Mouse (Mus musculus): Measurements from ENCODE around the gene Mapk1ip1. TPM values are rescaled to one million over a fixed set of nuclear protein-coding genes. Genes with fewer than 3 reads are reported as not detected.

The Mapk1ip1 gene
- polyA plus RNA-seq (2016; fragmentation: Nextera tagmentation; extraction: Ambion mirVana), result 9.7 and 11.4 TPM in 2 replicates

DNA sequence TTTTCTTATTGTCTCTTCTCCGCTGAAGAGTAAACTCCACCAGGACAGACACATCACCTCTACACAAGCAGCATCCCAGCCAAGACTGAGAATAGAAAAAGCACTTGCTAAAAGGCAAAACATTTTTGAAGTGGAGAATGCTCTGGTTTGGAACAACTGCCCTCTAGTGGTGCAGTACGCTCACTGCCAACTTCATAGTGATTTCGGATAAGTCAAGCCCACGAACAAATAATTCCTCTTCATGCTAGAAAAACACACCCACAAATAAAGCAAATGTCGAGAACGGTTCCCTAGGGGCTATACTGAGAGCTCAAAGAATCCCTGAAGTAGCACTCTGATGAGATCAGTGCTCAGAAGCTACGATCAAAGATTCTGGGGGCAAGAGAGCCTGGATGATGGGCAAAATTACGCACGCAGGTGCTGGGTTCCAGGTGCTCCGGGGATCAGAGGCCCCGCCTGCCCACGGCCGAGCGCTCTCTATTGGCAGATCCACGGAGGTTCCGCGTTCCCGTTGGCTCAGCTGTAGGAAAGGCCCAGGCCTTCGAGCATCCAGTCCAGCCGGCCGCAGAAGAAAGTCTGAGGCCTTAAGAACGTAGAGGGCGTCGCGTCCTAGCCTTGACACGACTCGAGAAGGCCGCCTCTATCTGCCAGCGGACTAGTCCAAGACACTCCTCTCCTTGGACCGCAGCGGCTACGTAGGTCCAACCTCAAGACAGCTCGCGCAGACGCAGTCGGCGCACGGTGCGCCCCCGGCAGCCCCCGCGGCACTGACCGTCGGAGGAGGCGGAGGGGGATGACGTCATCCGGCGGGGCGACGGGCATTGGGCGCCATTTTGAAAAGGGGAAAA is at the start of gene Mapk1ip1, which contains the start of gene Ppp2r2d:
Gene Mapk1ip1 (minus strand): TSS at position 730 of the 848 bp plus-strand sequence.
Gene Ppp2r2d (plus strand): TSS at position 536 of the 848 bp plus-strand sequence.
- peak within 1 kb of the TSS; percentile 92 for H3K27ac ChIP-seq (ENCODE audit: poor library complexity, severe bottlenecking)
- H3K4me1 ChIP-seq (replicated peaks), result peaks cover 46% of the 10 kb centered on the region
- peak within 1 kb of the TSS; percentile 89 for H3K9ac ChIP-seq
- peak; percentile 95 for ATAC-seq (ENCODE audit: insufficient number of reproducible peaks, low FRiP score)
- H3K4me2 ChIP-seq, result peak within 1 kb of the TSS; percentile 89
- H3K9me3 ChIP-seq (replicated peaks), result no peaks in the 10 kb centered on the region
- peaks cover 16% of the 10 kb centered on the region for H3K36me3 ChIP-seq
- under 1% methylated on average over 51 of the region's 51 CpGs for WGBS
- no peaks in the 10 kb centered on the region for H3K27me3 ChIP-seq (replicated peaks)
- H3K4me3 ChIP-seq, result peak within 1 kb of the TSS; percentile 71

DNA sequence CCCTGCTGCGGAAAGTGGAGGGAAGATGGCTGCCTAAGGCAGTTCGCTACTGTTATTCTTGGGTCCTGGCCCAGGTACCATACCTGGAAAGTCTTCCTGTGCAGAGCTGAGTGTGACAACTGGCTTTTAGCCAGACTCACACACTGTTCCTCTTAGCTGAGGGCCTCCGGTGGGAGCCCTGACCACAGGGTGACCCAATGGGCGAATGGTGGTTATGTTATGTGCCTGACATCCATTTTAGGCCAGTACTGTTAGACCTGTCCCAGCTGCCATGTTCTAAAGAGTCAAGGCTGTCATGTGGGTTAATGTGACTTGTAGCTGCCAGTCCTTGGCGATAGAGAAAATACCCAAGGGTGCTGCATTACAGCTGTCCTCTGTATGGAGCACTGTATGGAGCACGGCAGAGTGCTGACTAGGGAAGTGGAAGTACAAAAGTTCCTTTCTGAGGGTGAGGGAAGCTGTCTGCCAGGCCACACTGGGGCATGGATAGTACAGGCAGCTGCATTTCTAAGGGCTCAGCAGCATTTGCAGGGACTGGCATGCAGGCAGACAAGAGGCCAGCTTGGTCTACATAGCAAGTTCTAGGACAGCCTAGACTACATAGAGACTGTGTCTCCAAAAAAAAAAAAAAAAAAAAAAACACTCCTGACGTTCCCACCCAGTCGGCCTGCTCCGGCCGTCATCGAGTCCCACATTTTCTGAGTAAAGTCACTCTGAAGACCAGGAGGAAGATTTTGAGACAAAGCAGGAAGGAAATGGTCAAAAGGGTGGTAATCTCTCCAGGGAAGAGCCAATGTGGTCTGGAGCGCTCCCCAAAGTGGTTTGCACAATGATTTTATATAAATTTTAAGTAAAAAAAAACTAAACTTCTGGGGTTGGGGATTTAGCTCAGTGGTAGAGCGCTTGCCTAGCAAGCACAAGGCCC is 39.6 kb upstream of the Mapk1ip1 start:
- H3K4me1 ChIP-seq (replicated peaks), result peaks cover 5% of the 10 kb centered on the region; the same call in 1 of the 2 replicates
- H3K36me3 ChIP-seq, result peaks cover 54% of the 10 kb centered on the region
- H3K27me3 ChIP-seq (replicated peaks), result no peaks in the 10 kb centered on the region
- no peak for ATAC-seq (ENCODE audit: insufficient number of reproducible peaks, low FRiP score)
- H3K27ac ChIP-seq (ENCODE audit: poor library complexity, severe bottlenecking), result no peak overlapping the region
- WGBS, result 80% methylated on average over 13 of the region's 13 CpGs
- no peak overlapping the region for H3K4me2 ChIP-seq
- H3K9me3 ChIP-seq (replicated peaks), result no peaks in the 10 kb centered on the region
- no peak overlapping the region for H3K4me3 ChIP-seq
- no peak overlapping the region for H3K9ac ChIP-seq

- peaks cover 73% of the 10 kb centered on the region for H3K36me3 ChIP-seq
- H3K9me3 ChIP-seq (replicated peaks), result no peaks in the 10 kb centered on the region
- WGBS, result 90% methylated on average over 3 of the region's 3 CpGs
- no peak overlapping the region for H3K27ac ChIP-seq (ENCODE audit: poor library complexity, severe bottlenecking)
- H3K4me2 ChIP-seq, result no peak overlapping the region
- H3K4me3 ChIP-seq, result no peak overlapping the region
- no peak overlapping the region for H3K9ac ChIP-seq
- ATAC-seq (ENCODE audit: insufficient number of reproducible peaks, low FRiP score), result no peak
- H3K4me1 ChIP-seq (replicated peaks), result peaks cover 5% of the 10 kb centered on the region; the same call in 1 of the 2 replicates
- no peaks in the 10 kb centered on the region for H3K27me3 ChIP-seq (replicated peaks)
Observed at GRCm38 (mm10) chr7:138883724-138884123, 37.7 kb upstream of the Mapk1ip1 start.

- no peak overlapping the region for H3K4me2 ChIP-seq
- 90% methylated on average over 3 of the region's 3 CpGs for WGBS
- no peaks in the 10 kb centered on the region for H3K27me3 ChIP-seq (replicated peaks)
- H3K9me3 ChIP-seq (replicated peaks), result no peaks in the 10 kb centered on the region
- peaks cover 96% of the 10 kb centered on the region for H3K36me3 ChIP-seq
- H3K4me3 ChIP-seq, result no peak overlapping the region
- no peaks in the 10 kb centered on the region for H3K4me1 ChIP-seq (replicated peaks)
- no peak overlapping the region for H3K27ac ChIP-seq (ENCODE audit: poor library complexity, severe bottlenecking)
- no peak overlapping the region for H3K9ac ChIP-seq
- ATAC-seq (ENCODE audit: insufficient number of reproducible peaks, low FRiP score), result no peak
Observed at GRCm38 (mm10) chr7:138875031-138875430, 29.0 kb upstream of the Mapk1ip1 start.

DNA sequence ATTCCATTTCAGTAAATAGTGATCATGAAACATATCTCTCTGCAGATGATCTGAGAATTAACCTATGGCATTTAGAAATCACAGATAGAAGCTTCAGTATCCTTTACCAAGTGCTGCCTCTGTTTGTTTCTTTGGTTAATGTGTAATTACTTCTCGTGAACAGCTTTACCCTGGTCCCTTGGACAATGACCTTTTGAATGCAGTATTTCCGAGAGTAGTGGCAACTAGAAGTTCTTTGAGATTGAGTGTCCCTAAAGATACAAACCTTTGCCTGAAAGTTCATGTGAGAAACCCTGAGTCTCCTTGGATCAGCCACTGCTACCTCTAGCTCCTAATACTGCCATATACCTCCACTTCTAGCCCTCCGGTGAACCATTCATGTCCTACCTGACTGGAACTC is 26.9 kb upstream of the Mapk1ip1 start:
- Histone ChIP-seq H3K9me3 (replicated peaks) (no peaks in the 10 kb centered on the region), H3K27me3 (replicated peaks) (no peaks in the 10 kb centered on the region), H3K36me3 (peaks cover 91% of the 10 kb centered on the region), H3K27ac (ENCODE audit: poor library complexity, severe bottlenecking) (no peak overlapping the region), H3K9ac (no peak overlapping the region), H3K4me2 (no peak overlapping the region), H3K4me1 (replicated peaks) (no peaks in the 10 kb centered on the region), H3K4me3 (no peak overlapping the region)
- 91% methylated on average over 3 of the region's 3 CpGs for WGBS
- ATAC-seq (ENCODE audit: insufficient number of reproducible peaks, low FRiP score), result no peak

- Histone ChIP-seq H3K9me3 (replicated peaks) (no peaks in the 10 kb centered on the region), H3K36me3 (peaks cover 46% of the 10 kb centered on the region), H3K27ac (ENCODE audit: poor library complexity, severe bottlenecking) (no peak overlapping the region), H3K4me2 (no peak overlapping the region), H3K4me1 (replicated peaks) (peaks cover 9% of the 10 kb centered on the region; the same call in 1 of the 2 replicates), H3K4me3 (no peak overlapping the region), H3K9ac (no peak overlapping the region), H3K27me3 (replicated peaks) (no peaks in the 10 kb centered on the region)
- ATAC-seq (ENCODE audit: insufficient number of reproducible peaks, low FRiP score), result no peak
- 90% methylated on average over 4 of the region's 4 CpGs for WGBS
Observed at GRCm38 (mm10) chr7:138868316-138868715, 22.2 kb upstream of the Mapk1ip1 start.

DNA sequence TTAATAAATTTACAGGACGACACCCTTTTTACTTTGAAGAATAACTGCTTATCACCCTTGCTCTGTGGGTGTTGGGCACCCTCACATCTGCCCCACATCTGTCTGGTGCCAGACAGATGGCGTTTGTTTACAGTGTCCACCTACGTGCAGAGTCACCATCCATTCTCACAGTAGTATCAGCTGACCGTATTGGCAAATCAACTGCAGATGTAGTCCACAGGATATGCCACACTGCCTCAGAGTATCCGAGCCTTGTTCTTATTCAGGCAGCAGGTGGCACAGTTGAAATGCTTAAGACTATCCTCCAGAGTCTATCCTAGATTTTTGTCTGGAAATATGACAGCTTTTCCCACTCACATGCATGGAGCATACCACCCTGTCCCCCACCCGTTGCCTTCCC is 21.2 kb upstream of the Mapk1ip1 start:
- H3K36me3 ChIP-seq, result peaks cover 42% of the 10 kb centered on the region

DNA sequence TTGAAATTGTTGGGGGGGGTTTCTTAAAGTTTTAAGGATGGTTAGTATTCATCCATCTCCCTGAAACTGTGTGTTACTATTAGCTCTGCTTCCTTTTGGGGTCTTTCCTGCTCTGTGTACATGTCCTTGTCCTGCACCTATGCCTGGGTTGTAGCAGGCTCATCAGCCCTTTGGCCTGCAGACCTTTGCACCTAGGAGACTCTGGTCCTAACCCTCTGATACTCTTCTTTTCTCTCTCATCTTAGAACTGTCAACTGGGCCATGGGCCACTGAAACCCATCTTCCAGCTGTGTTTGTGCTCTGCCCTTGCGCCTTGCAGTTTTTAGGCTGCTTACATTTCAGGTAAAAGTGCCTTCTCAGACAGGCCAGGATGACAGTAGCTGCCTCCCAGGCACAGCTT is 18.7 kb upstream of the Mapk1ip1 start:
- no peak for ATAC-seq (ENCODE audit: insufficient number of reproducible peaks, low FRiP score)

More for the DNA sequence above, 21.2 kb upstream of the Mapk1ip1 start:
- no peak for ATAC-seq (ENCODE audit: insufficient number of reproducible peaks, low FRiP score)
- Histone ChIP-seq H3K4me3 (no peak overlapping the region), H3K27me3 (replicated peaks) (no peaks in the 10 kb centered on the region), H3K9ac (no peak overlapping the region), H3K4me2 (no peak overlapping the region), H3K27ac (ENCODE audit: poor library complexity, severe bottlenecking) (no peak overlapping the region), H3K9me3 (replicated peaks) (no peaks in the 10 kb centered on the region), H3K4me1 (replicated peaks) (peaks cover 9% of the 10 kb centered on the region; the same call in 1 of the 2 replicates)
- WGBS, result 78% methylated on average over 6 of the region's 6 CpGs

GRCm38 (mm10) chr7:138863950-138864572 is 18.0 kb upstream of the Mapk1ip1 start:
- H3K4me3 ChIP-seq, result no peak overlapping the region
- H3K4me2 ChIP-seq, result no peak overlapping the region
- no peak overlapping the region for H3K27ac ChIP-seq (ENCODE audit: poor library complexity, severe bottlenecking)
- H3K9me3 ChIP-seq (replicated peaks), result no peaks in the 10 kb centered on the region
- H3K4me1 ChIP-seq (replicated peaks), result peaks cover 9% of the 10 kb centered on the region; the same call in 1 of the 2 replicates
- no peaks in the 10 kb centered on the region for H3K27me3 ChIP-seq (replicated peaks)
- H3K36me3 ChIP-seq, result peaks cover 23% of the 10 kb centered on the region
- 92% methylated on average over 3 of the region's 3 CpGs for WGBS
- ATAC-seq (ENCODE audit: insufficient number of reproducible peaks, low FRiP score), result no peak
- no peak overlapping the region for H3K9ac ChIP-seq

More for the DNA sequence above, 18.7 kb upstream of the Mapk1ip1 start:
- Histone ChIP-seq H3K27me3 (replicated peaks) (no peaks in the 10 kb centered on the region), H3K36me3 (peaks cover 28% of the 10 kb centered on the region), H3K9ac (no peak overlapping the region), H3K4me2 (no peak overlapping the region), H3K9me3 (replicated peaks) (no peaks in the 10 kb centered on the region), H3K4me1 (replicated peaks) (peaks cover 9% of the 10 kb centered on the region; the same call in 1 of the 2 replicates), H3K4me3 (no peak overlapping the region), H3K27ac (ENCODE audit: poor library complexity, severe bottlenecking) (no peak overlapping the region)
- 97% methylated on average over 1 of the region's 1 CpGs for WGBS

DNA sequence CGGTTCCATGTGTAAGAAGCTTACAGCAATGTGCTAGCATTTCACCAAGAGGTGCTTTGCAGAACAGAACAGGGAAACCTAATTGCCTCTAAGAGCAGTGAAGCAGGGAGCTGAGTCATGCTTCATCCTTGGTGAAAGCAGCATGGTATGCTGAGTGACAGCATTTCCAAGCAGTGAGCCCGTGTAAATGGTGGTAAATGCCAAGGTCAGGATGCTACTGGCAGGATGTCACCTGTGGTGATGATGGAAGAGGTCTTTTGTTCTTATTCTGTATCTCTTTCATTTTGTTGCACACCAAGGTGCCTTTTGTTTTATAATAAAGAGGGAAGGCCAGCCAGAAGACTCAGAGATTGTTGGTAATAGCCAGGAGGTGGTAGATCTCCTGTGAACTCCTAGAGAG is 10.6 kb upstream of the Mapk1ip1 start:
- Histone ChIP-seq H3K36me3 (peaks cover 54% of the 10 kb centered on the region), H3K4me2 (no peak overlapping the region), H3K27ac (ENCODE audit: poor library complexity, severe bottlenecking) (no peak overlapping the region), H3K9ac (no peak overlapping the region), H3K4me1 (replicated peaks) (peaks cover 7% of the 10 kb centered on the region; the same call in 1 of the 2 replicates), H3K4me3 (no peak overlapping the region), H3K27me3 (replicated peaks) (no peaks in the 10 kb centered on the region), H3K9me3 (replicated peaks) (no peaks in the 10 kb centered on the region)
- no peak for ATAC-seq (ENCODE audit: insufficient number of reproducible peaks, low FRiP score)
- 73% methylated on average over 2 of the region's 2 CpGs for WGBS

Measured in heart, embryonic 12.5 days (tissue).